Mouse (Mus musculus) limb, embryonic 11.5 days (tissue): ENCODE results near the gene Ror2. TPM values are rescaled to one million over a fixed set of nuclear protein-coding genes. Genes with fewer than 3 reads are reported as not detected.

ENCODE experiments used
- ATAC-seq: fragments of 200-750 bp; cut with Nextera tagmentation; 2 replicates; pipeline ENCODE4 v1.8.0; 2017; ENCODE audit warnings: low read depth; ENCODE audit not compliant: insufficient number of reproducible peaks, low FRiP score, low TSS enrichment
- DNase-seq: peaks from one replicate; pipeline ENCODE4 v3.0.0-alpha.2; 2015; ENCODE audit warnings: low spot score
- H3K27ac ChIP-seq: fragments of 300-500 bp; sonication (generic); replicated peaks from 2 replicates; pipeline ENCODE4 v1.5.1; 2014; ENCODE audit warnings: low read depth, mild to moderate bottlenecking, low read length
- H3K27me3 ChIP-seq: fragments of 300-500 bp; sonication (generic); 2 replicates; pipeline ENCODE4 v1.6.1; 2014; ENCODE audit warnings: mild to moderate bottlenecking, low read length, mixed read lengths; ENCODE audit not compliant: control insufficient read depth, insufficient read depth
- H3K36me3 ChIP-seq: fragments of 300-500 bp; sonication (generic); 2 replicates; pipeline ENCODE4 v1.6.1; 2014; ENCODE audit warnings: mild to moderate bottlenecking, low read length, moderate library complexity, mixed read lengths; ENCODE audit not compliant: control insufficient read depth, insufficient read depth
- H3K4me1 ChIP-seq: fragments of 300-500 bp; sonication (generic); 2 replicates; pipeline ENCODE4 v1.6.1; 2014; ENCODE audit warnings: low read length, mixed read lengths; ENCODE audit not compliant: control insufficient read depth, insufficient read depth
- H3K4me2 ChIP-seq: fragments of 300-500 bp; sonication (generic); 2 replicates; pipeline ENCODE4 v1.6.1; 2014; ENCODE audit warnings: low read depth, mild to moderate bottlenecking, moderate library complexity; ENCODE audit not compliant: severe bottlenecking
- H3K4me3 ChIP-seq: fragments of 300-500 bp; sonication (generic); 2 replicates; pipeline ENCODE4 v1.5.1; 2014; ENCODE audit warnings: low read depth, low read length
- H3K9ac ChIP-seq: fragments of 300-500 bp; sonication (generic); 2 replicates; pipeline ENCODE4 v1.6.1; 2014; ENCODE audit warnings: mild to moderate bottlenecking, low read length
- H3K9me3 ChIP-seq: fragments of 300-500 bp; sonication (generic); 2 replicates; pipeline ENCODE4 v1.6.1; 2016; ENCODE audit warnings: low read length; ENCODE audit not compliant: control insufficient read depth
- WGBS: fragments of 180-500 bp; shearing (Covaris S2); extraction: QIAGEN DNeasy Blood & Tissue Kit; methylation state at CpG from one replicate; pipeline ENCODE4 v1.1.7; 2014; 5-methylcytosine and 5-hydroxymethylcytosine counted together
- polyA plus RNA-seq: library from polyadenylated mRNA; unstranded; fragments of >200 nt; fragmentation: Nextera tagmentation; extraction: Ambion mirVana; gene quantifications from 2 replicates; pipeline ENCODE4 v1.2.1, GENCODE M21; 2014

The Ror2 gene
- polyA plus RNA-seq, 1 experiment from 2014 or later: 17.8 TPM

GRCm38 (mm10) chr13:53142268-53142667 is 143.7 kb downstream of the Ror2 start:
- ATAC-seq (no peak), DNase-seq (no peak)
- no peak overlapping the region; the same call in 1 of the 2 replicates for H3K27ac ChIP-seq
- no peak overlapping the region for H3K4me3 ChIP-seq
- no peaks in the 10 kb centered on the region for H3K9me3 ChIP-seq
- 0 out of 2 replicates have a peak, but pooled peaks cover 2% of the 10 kb centered on the region for H3K36me3 ChIP-seq
- H3K9ac ChIP-seq: no peak overlapping the region
- WGBS: 83% methylated on average over 10 of the region's 10 CpGs
- no peak overlapping the region for H3K4me2 ChIP-seq
- peaks cover 26% of the 10 kb centered on the region for H3K4me1 ChIP-seq
- H3K27me3 ChIP-seq: no peaks in the 10 kb centered on the region

- H3K27ac ChIP-seq: no peak overlapping the region
- 0 out of 2 replicates have a peak, but pooled peaks cover 2% of the 10 kb centered on the region for H3K36me3 ChIP-seq
- DNase-seq: no peak
- no peak for ATAC-seq
- no peaks in the 10 kb centered on the region for H3K9me3 ChIP-seq
- H3K9ac ChIP-seq: no peak overlapping the region
- no peak overlapping the region for H3K4me3 ChIP-seq
- H3K4me1 ChIP-seq: peaks cover 26% of the 10 kb centered on the region
- 86% methylated on average over 2 of the region's 2 CpGs for WGBS
- H3K27me3 ChIP-seq: no peaks in the 10 kb centered on the region
- H3K4me2 ChIP-seq: no peak overlapping the region
Observed at GRCm38 (mm10) chr13:53140298-53140697, 145.6 kb downstream of the Ror2 start.

- no peak overlapping the region for H3K27ac ChIP-seq
- 70% methylated on average over 13 of the region's 13 CpGs for WGBS
- H3K9ac ChIP-seq: no peak overlapping the region
- no peak overlapping the region for H3K4me3 ChIP-seq
- no peak for DNase-seq
- peaks cover under 1% of the 10 kb centered on the region; the same call in 1 of the 2 replicates for H3K36me3 ChIP-seq
- no peaks in the 10 kb centered on the region for H3K9me3 ChIP-seq
- H3K27me3 ChIP-seq: no peaks in the 10 kb centered on the region
- no peak overlapping the region for H3K4me2 ChIP-seq
- H3K4me1 ChIP-seq: peaks cover 10% of the 10 kb centered on the region; the same call in 1 of the 2 replicates
- no peak for ATAC-seq
Observed at GRCm38 (mm10) chr13:53130567-53130966, 155.4 kb downstream of the Ror2 start.

- DNase-seq: no peak
- no peak for ATAC-seq
- H3K27me3 ChIP-seq: no peaks in the 10 kb centered on the region
- no peak overlapping the region for H3K9ac ChIP-seq
- no peak overlapping the region for H3K4me3 ChIP-seq
- H3K4me2 ChIP-seq: no peak overlapping the region
- WGBS: 78% methylated on average over 5 of the region's 5 CpGs
- no peaks in the 10 kb centered on the region for H3K9me3 ChIP-seq
- peaks cover 2% of the 10 kb centered on the region; the same call in 1 of the 2 replicates for H3K36me3 ChIP-seq
- H3K27ac ChIP-seq: no peak overlapping the region
- peaks cover 10% of the 10 kb centered on the region; the same call in 1 of the 2 replicates for H3K4me1 ChIP-seq
Observed at GRCm38 (mm10) chr13:53130032-53130431, 155.9 kb downstream of the Ror2 start.

GRCm38 (mm10) chr13:53125627-53126026 is 160.3 kb downstream of the Ror2 start:
- no peak for ATAC-seq
- Histone ChIP-seq H3K4me1 (peaks cover 15% of the 10 kb centered on the region), H3K36me3 (peaks cover 2% of the 10 kb centered on the region; the same call in 1 of the 2 replicates), H3K9me3 (no peaks in the 10 kb centered on the region), H3K4me3 (no peak overlapping the region), H3K4me2 (no peak overlapping the region), H3K27ac (no peak overlapping the region), H3K27me3 (no peaks in the 10 kb centered on the region), H3K9ac (no peak overlapping the region)
- DNase-seq: no peak
- WGBS: 86% methylated on average over 5 of the region's 5 CpGs

- H3K4me3 ChIP-seq: no peak overlapping the region
- no peak for DNase-seq
- no peak overlapping the region for H3K27ac ChIP-seq
- H3K4me1 ChIP-seq: peaks cover 18% of the 10 kb centered on the region
- no peaks in the 10 kb centered on the region for H3K9me3 ChIP-seq
- 88% methylated on average over 8 of the region's 8 CpGs for WGBS
- no peak for ATAC-seq
- no peak overlapping the region for H3K9ac ChIP-seq
- no peak overlapping the region for H3K4me2 ChIP-seq
- H3K27me3 ChIP-seq: no peaks in the 10 kb centered on the region
- H3K36me3 ChIP-seq: peaks cover 11% of the 10 kb centered on the region; the same call in 1 of the 2 replicates
Observed at GRCm38 (mm10) chr13:53122085-53122484, 163.8 kb downstream of the Ror2 start.

GRCm38 (mm10) chr13:53120906-53121305 is 165.0 kb downstream of the Ror2 start:
- Histone ChIP-seq H3K9ac (no peak overlapping the region), H3K27ac (peak overlapping the region; percentile 51), H3K4me1 (peaks cover 18% of the 10 kb centered on the region), H3K36me3 (peaks cover 12% of the 10 kb centered on the region; the same call in 1 of the 2 replicates), H3K27me3 (no peaks in the 10 kb centered on the region), H3K9me3 (no peaks in the 10 kb centered on the region), H3K4me3 (no peak overlapping the region), H3K4me2 (no peak overlapping the region)
- 41% methylated on average over 11 of the region's 11 CpGs for WGBS
- DNase-seq: peak; percentile 52
- no peak for ATAC-seq

GRCm38 (mm10) chr13:53119586-53120426 is 166.1 kb downstream of the Ror2 start:
- Histone ChIP-seq H3K4me3 (no peak overlapping the region), H3K9me3 (no peaks in the 10 kb centered on the region), H3K36me3 (peaks cover 10% of the 10 kb centered on the region; the same call in 1 of the 2 replicates), H3K4me2 (no peak overlapping the region), H3K27ac (no peak overlapping the region), H3K27me3 (no peaks in the 10 kb centered on the region), H3K9ac (no peak overlapping the region), H3K4me1 (peaks cover 18% of the 10 kb centered on the region)
- WGBS: 24% methylated on average over 10 of the region's 10 CpGs
- DNase-seq (peak; percentile 98), ATAC-seq (peak; percentile 45; the same call in 1 of the 2 replicates)
